Mouse (Mus musculus) CH12.LX (cell line): ENCODE data around the gene Tmem108. TPM values are rescaled to one million over a fixed set of nuclear protein-coding genes. Genes with fewer than 3 reads are reported as not detected.

Experiments
- DNase-seq: peaks from one replicate; pipeline ENCODE4 v3.0.0-alpha.2; 2013; ENCODE audit errors: extremely low read depth
- H3K27ac ChIP-seq: 2 replicates; pipeline ENCODE4 v1.5.1; 2012; ENCODE audit warnings: low read depth, mild to moderate bottlenecking, control low read depth, moderate library complexity; ENCODE audit not compliant: insufficient read depth
- H3K27me3 ChIP-seq: replicated peaks from 2 replicates; pipeline ENCODE3; 2012; ENCODE audit warnings: inconsistent platforms
- H3K36me3 ChIP-seq, 2 experiments: replicated peaks in 1 of 2; 2 replicates each; pipeline versions ENCODE3 to v1.6.1; 2012; ENCODE audit warnings: inconsistent platforms in 1 of 2, low read length in 1 of 2, mild to moderate bottlenecking in 1 of 2, mixed read lengths in 1 of 2, moderate library complexity in 1 of 2; ENCODE audit not compliant: control insufficient read depth in 1 of 2, insufficient read depth in 1 of 2
- H3K4me1 ChIP-seq, 2 experiments: 2 replicates each; pipeline ENCODE4 v1.6.1; 2012; ENCODE audit warnings: inconsistent platforms in 1 of 2, moderate library complexity in 1 of 2; ENCODE audit not compliant: insufficient read depth in 2 of 2, control insufficient read depth in 1 of 2
- H3K4me2 ChIP-seq: 2 replicates; pipeline ENCODE4 v1.6.1; 2012; ENCODE audit warnings: low read depth, mild to moderate bottlenecking, control low read depth; ENCODE audit not compliant: poor library complexity, insufficient read depth, severe bottlenecking
- H3K4me3 ChIP-seq, 3 experiments: fragments of 150-350 bp in 1 of 3; sonication (generic) in 1 of 3; replicated peaks in 1 of 3; 2 replicates each; pipeline versions ENCODE3 to v1.5.1; 2011 to 2012; ENCODE audit warnings: low read depth in 2 of 3, low read length in 2 of 3, mild to moderate bottlenecking in 2 of 3, moderate library complexity in 2 of 3, control low read depth in 1 of 3, improper control_type of control experiment in 1 of 3, inconsistent platforms in 1 of 3, mixed read lengths in 1 of 3; ENCODE audit not compliant: poor library complexity in 1 of 3
- H3K79me2 ChIP-seq: replicated peaks from 2 replicates; pipeline ENCODE4 v1.6.1; 2012; ENCODE audit warnings: mild to moderate bottlenecking, moderate library complexity; ENCODE audit not compliant: control insufficient read depth, poor library complexity, insufficient read depth, severe bottlenecking; ENCODE audit errors: extremely low read depth
- H3K9ac ChIP-seq: 2 replicates; pipeline ENCODE4 v1.6.1; 2012; ENCODE audit warnings: low read depth, mild to moderate bottlenecking, control low read depth, moderate library complexity; ENCODE audit not compliant: insufficient read depth
- H3K9me3 ChIP-seq: replicated peaks from 2 replicates; pipeline ENCODE3; 2012; ENCODE audit warnings: low read length, inconsistent platforms, mixed read lengths
- BHLHE40 ChIP-seq: IDR thresholded peaks from 2 replicates; pipeline ENCODE4 v1.6.1; 2011; ENCODE audit warnings: mild to moderate bottlenecking, low read depth, low read length, improper control_type of control experiment
- E2F4 ChIP-seq: IDR thresholded peaks from 2 replicates; pipeline ENCODE4 v1.6.1; 2011; ENCODE audit warnings: low read depth, low read length, improper control_type of control experiment; ENCODE audit not compliant: insufficient replicate concordance
- ETS1 ChIP-seq: conservative IDR thresholded peaks from 2 replicates; pipeline ENCODE4 v1.6.1; 2012; ENCODE audit warnings: low read depth, mild to moderate bottlenecking, inconsistent platforms, low read length, improper control_type of control experiment, moderate library complexity
- HCFC1 ChIP-seq: IDR thresholded peaks from 2 replicates; pipeline ENCODE4 v1.6.1; 2012; ENCODE audit warnings: low read depth, mild to moderate bottlenecking, inconsistent platforms, low read length, improper control_type of control experiment
- PAX5 ChIP-seq: IDR thresholded peaks from 2 replicates; pipeline ENCODE4 v1.6.1; 2012; ENCODE audit warnings: low read length, inconsistent platforms, mixed read lengths
- POLR2AphosphoS2 ChIP-seq: IDR thresholded peaks from 2 replicates; pipeline ENCODE4 v1.6.1; 2011; ENCODE audit warnings: low read depth, low read length, improper control_type of control experiment
- TBP ChIP-seq: conservative IDR thresholded peaks from 2 replicates; pipeline ENCODE4 v1.6.1; 2011; ENCODE audit warnings: low read depth, low read length, improper control_type of control experiment
- UBTF ChIP-seq: IDR thresholded peaks from 2 replicates; pipeline ENCODE4 v1.6.1; 2012; ENCODE audit warnings: low read depth, mild to moderate bottlenecking, inconsistent platforms, low read length, improper control_type of control experiment, moderate library complexity
- USF1 ChIP-seq: IDR thresholded peaks from 2 replicates; pipeline ENCODE4 v1.6.1; 2014; ENCODE audit warnings: low read depth, mild to moderate bottlenecking, inconsistent platforms, low read length, improper control_type of control experiment
- USF2 ChIP-seq: conservative IDR thresholded peaks from 2 replicates; pipeline ENCODE4 v1.6.1; 2011; ENCODE audit warnings: low read depth, low read length, improper control_type of control experiment
- ZKSCAN1 ChIP-seq: IDR thresholded peaks from 2 replicates; pipeline ENCODE4 v1.6.1; 2012; ENCODE audit warnings: low read depth, inconsistent platforms, low read length, improper control_type of control experiment, borderline replicate concordance
- dilution Hi-C: fragments of 300-500 bp; cut with MboI; formaldehyde crosslinking; loops from 2 replicates; pipeline ENCODE4 v1.14.3; 2020; ENCODE audit warnings: low sequenced_read_pairs; ENCODE audit not compliant: extremely low pct_unique_long_range_greater_than_20kb, extremely low pct_ligation_motif_present
- in situ Hi-C: fragments of 300-500 bp; cut with MboI; formaldehyde crosslinking; loops from 3 replicates; pipeline ENCODE4 v1.14.3; 2019; ENCODE audit warnings: low sequenced_read_pairs, low pct_ligation_motif_present, low pct_unique_long_range_greater_than_20kb, mixed read lengths
- polyA plus RNA-seq: library from polyadenylated mRNA; unstranded; fragments of >175 nt; gene quantifications from 2 replicates; pipeline ENCODE4 v1.2.1, GENCODE M21; 2012; ENCODE audit warnings: low read depth; ENCODE audit not compliant: insufficient read length
- total RNA-seq, 2 experiments: library from RNA; depleted of rRNA; stranded (reverse); fragments of 300-350 nt in 1 of 2; fragments of >200 nt in 1 of 2; gene quantifications; 2 replicates each; pipeline ENCODE4 v1.2.3; 2012 to 2014

Tmem108 gene
- total and polyA plus RNA-seq, 3 experiments = 0.04 to 0.13 (median 0.07) TPM

- Histone ChIP-seq H3K27me3 (peaks cover 78% of the 10 kb centered on the region), H3K4me2 (no peak overlapping the region), H3K9ac (no peak overlapping the region), H3K4me1 (peaks cover 0 to 4% of the 10 kb centered on the region in 2 experiments; a peak in 2 of 4 replicates), H3K27ac (no peak overlapping the region)
- DNase-seq = no peak
- dilution Hi-C loops = no loop called here
- no peak for TF ChIP-seq E2F4
- TF ChIP-seq ETS1 = no peak
- TF ChIP-seq UBTF = no peak
- TF ChIP-seq, all 38 proteins: peak for 0
- in situ Hi-C loops = no loop called here
- Histone ChIP-seq H3K36me3 (no peaks in the 10 kb centered on the region), H3K79me2 (no peaks in the 10 kb centered on the region), H3K9me3 (no peaks in the 10 kb centered on the region), H3K4me3 (no peak overlapping the region)
Measured at GRCm38 (mm10) chr9:103715352-103715751, 46.3 kb downstream of the Tmem108 start.

GRCm38 (mm10) chr9:103713230-103713629 is 48.4 kb downstream of the Tmem108 start:
- no peaks in the 10 kb centered on the region for H3K9me3 ChIP-seq
- H3K4me1 ChIP-seq = peaks cover 9 to 24% of the 10 kb centered on the region in 2 experiments
- H3K27ac ChIP-seq = no peak overlapping the region
- peaks cover 71% of the 10 kb centered on the region for H3K27me3 ChIP-seq
- in situ Hi-C loops = no loop called here
- H3K9ac ChIP-seq = no peak overlapping the region
- no peak overlapping the region for H3K4me2 ChIP-seq
- TF ChIP-seq E2F4 (no peak), PAX5 (no peak), USF1 (no peak), HCFC1 (no peak)
- dilution Hi-C loops = no loop called here
- no peaks in the 10 kb centered on the region for H3K36me3 ChIP-seq
- DNase-seq = no peak
- H3K79me2 ChIP-seq = no peaks in the 10 kb centered on the region
- no peak overlapping the region for H3K4me3 ChIP-seq

GRCm38 (mm10) chr9:103712711-103713110 is 48.9 kb downstream of the Tmem108 start:
- H3K27me3 ChIP-seq = peaks cover 66% of the 10 kb centered on the region
- peaks cover 9 to 30% of the 10 kb centered on the region in 2 experiments for H3K4me1 ChIP-seq
- no peak overlapping the region for H3K4me2 ChIP-seq
- H3K9ac ChIP-seq = no peak overlapping the region
- in situ Hi-C loops (no loop called here), dilution Hi-C loops (no loop called here)
- no peak for DNase-seq
- H3K36me3 ChIP-seq = no peaks in the 10 kb centered on the region
- TF ChIP-seq ZKSCAN1 = no peak
- TF ChIP-seq UBTF = no peak
- TF ChIP-seq POLR2AphosphoS2 = no peak
- no peak for TF ChIP-seq USF2
- TF ChIP-seq TBP = no peak
- no peak for TF ChIP-seq BHLHE40
- H3K27ac ChIP-seq = no peak overlapping the region
- no peak overlapping the region for H3K4me3 ChIP-seq
- H3K79me2 ChIP-seq = no peaks in the 10 kb centered on the region
- no peaks in the 10 kb centered on the region for H3K9me3 ChIP-seq
